Mouse (Mus musculus): ENCODE data around the gene Nek9. TPM values are rescaled to one million over a fixed set of nuclear protein-coding genes. Genes with fewer than 3 reads are reported as not detected.

The Nek9 gene
- polyA plus RNA-seq, 1 experiment from 2014 or later, result 16.4 TPM

GRCm38 (mm10) chr12:85276273-85276672 lies 62.9 kb downstream of the Nek9 start:
- Histone ChIP-seq H3K4me1 (replicated peaks) (peaks cover 8% of the 10 kb centered on the region), H3K9ac (no peak overlapping the region), H3K27ac (no peak overlapping the region), H3K36me3 (0 out of 2 replicates have a peak, but pooled peaks cover 4% of the 10 kb centered on the region), H3K27me3 (no peaks in the 10 kb centered on the region), H3K4me3 (no peak overlapping the region), H3K4me2 (no peak overlapping the region), H3K9me3 (replicated peaks) (no peaks in the 10 kb centered on the region)
- WGBS, result 79% methylated on average over 5 of the region's 5 CpGs
- ATAC-seq (replicated peaks; ENCODE audit: insufficient number of reproducible peaks, insufficient read depth, low FRiP score, low read depth), result no peak

GRCm38 (mm10) chr12:85273508-85273907 lies 65.7 kb downstream of the Nek9 start:
- Histone ChIP-seq H3K4me2 (no peak overlapping the region), H3K4me3 (no peak overlapping the region), H3K9me3 (replicated peaks) (no peaks in the 10 kb centered on the region), H3K36me3 (0 out of 2 replicates have a peak, but pooled peaks cover 4% of the 10 kb centered on the region), H3K27me3 (no peaks in the 10 kb centered on the region), H3K9ac (no peak overlapping the region), H3K27ac (no peak overlapping the region), H3K4me1 (replicated peaks) (0 out of 2 replicates have a peak, but pooled peaks cover 2% of the 10 kb centered on the region)
- 45% methylated on average over 10 of the region's 10 CpGs for WGBS
- no peak for ATAC-seq (replicated peaks; ENCODE audit: insufficient number of reproducible peaks, insufficient read depth, low FRiP score, low read depth)

DNA sequence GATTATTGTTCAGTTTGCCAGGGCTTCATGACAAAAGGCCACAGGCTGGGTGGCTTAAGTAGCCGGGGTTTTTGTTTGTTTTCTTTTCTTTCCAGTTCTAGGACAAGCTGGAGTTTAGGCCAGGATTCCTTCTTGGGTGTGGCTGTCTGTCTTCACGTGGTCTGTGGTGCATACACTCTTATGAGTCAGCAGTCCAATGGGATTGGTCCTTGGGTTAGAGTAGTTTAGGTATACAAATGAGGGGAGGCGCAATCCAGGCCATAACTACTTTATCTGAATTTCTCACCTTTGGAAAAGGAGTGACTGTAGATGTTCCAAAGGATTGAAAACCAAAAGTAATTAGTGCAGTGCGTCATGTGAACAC lies 67.3 kb downstream of the Nek9 start:
- Histone ChIP-seq H3K9me3 (replicated peaks) (no peaks in the 10 kb centered on the region), H3K9ac (no peak overlapping the region), H3K4me2 (no peak overlapping the region), H3K4me3 (no peak overlapping the region), H3K4me1 (replicated peaks) (0 out of 2 replicates have a peak, but pooled peaks cover 2% of the 10 kb centered on the region), H3K27ac (no peak overlapping the region), H3K36me3 (0 out of 2 replicates have a peak, but pooled peaks cover 4% of the 10 kb centered on the region), H3K27me3 (no peaks in the 10 kb centered on the region)
- ATAC-seq (replicated peaks; ENCODE audit: insufficient number of reproducible peaks, insufficient read depth, low FRiP score, low read depth), result no peak
- WGBS, result 70% methylated on average over 4 of the region's 4 CpGs

DNA sequence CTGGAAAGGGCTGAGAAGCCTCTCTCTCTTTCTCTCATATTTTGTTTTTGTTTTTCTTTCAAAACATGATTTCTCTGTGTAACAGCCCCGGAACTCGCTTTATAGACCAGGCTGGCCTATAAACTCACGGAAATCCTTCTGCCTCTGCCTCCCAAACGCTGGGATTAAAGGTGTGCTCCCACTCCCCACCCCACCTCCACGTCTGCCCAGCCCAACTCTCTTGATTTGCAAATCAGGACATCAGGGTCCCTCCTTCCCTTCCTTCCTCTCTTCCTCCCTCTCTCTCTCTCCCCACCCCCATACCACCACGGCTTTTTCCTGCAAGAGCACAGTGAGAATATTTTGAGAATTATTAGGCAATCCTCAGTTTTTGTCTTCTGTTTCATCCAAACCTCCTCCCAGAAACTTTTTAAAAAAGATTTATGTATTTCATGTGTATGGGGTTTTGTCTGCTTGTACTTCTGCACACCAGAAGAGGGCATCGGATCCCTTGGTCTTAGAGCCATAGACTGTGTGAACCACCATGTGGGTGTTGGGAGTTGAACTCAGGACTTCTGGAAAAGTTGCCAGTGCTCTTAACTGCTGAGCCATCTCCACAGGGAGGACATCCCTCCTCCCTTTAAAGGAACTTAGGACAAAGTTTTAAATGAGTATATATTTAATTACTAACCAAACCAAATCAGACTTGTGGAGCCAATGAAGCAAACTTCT lies 67.9 kb downstream of the Nek9 start:
- 0 out of 2 replicates have a peak, but pooled peaks cover 2% of the 10 kb centered on the region for H3K4me1 ChIP-seq (replicated peaks)
- WGBS, result 68% methylated on average over 7 of the region's 7 CpGs
- H3K36me3 ChIP-seq, result 0 out of 2 replicates have a peak, but pooled peaks cover 4% of the 10 kb centered on the region
- H3K9ac ChIP-seq, result no peak overlapping the region
- no peak overlapping the region for H3K4me3 ChIP-seq
- H3K27me3 ChIP-seq, result no peaks in the 10 kb centered on the region
- H3K4me2 ChIP-seq, result peak overlapping the region; percentile 73; the same call in 1 of the 2 replicates
- H3K27ac ChIP-seq, result no peak overlapping the region
- no peaks in the 10 kb centered on the region for H3K9me3 ChIP-seq (replicated peaks)
- no peak for ATAC-seq (replicated peaks; ENCODE audit: insufficient number of reproducible peaks, insufficient read depth, low FRiP score, low read depth)

DNA sequence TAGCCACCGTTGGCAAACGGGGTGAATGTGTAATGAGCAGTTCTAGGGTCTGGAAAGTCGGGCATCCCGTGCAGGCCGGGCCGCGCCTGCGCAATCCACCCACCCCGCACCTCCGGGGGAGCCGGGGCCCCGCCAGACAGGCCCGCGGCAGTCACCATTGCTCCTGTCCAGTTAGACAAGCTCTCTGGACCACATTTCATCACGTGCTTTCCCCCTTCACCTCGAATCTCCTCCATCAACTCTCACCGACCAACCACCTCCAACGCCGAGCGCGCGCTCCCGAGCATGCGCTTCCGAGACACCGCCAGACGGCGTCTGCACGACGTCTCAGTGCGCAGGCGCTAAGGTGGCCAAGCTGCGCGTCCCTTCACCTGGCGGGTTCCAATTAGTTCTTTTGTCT lies 68.8 kb downstream of the Nek9 start, which contains the start of gene Mlh3:
Gene Mlh3, minus strand, starts transcription at position 281 of the 400 bp plus-strand sequence.
- WGBS, result 1% methylated on average over 35 of the region's 35 CpGs
- peak within 1 kb of the TSS; percentile 73 for H3K4me2 ChIP-seq
- peak within 1 kb of the TSS; percentile 71 for H3K4me3 ChIP-seq
- peak; percentile 86 for ATAC-seq (replicated peaks; ENCODE audit: insufficient number of reproducible peaks, insufficient read depth, low FRiP score, low read depth)
- H3K4me1 ChIP-seq (replicated peaks), result 0 out of 2 replicates have a peak, but pooled peaks cover 2% of the 10 kb centered on the region
- H3K9ac ChIP-seq, result peak within 1 kb of the TSS; percentile 68
- no peaks in the 10 kb centered on the region for H3K9me3 ChIP-seq (replicated peaks)
- H3K27me3 ChIP-seq, result no peaks in the 10 kb centered on the region
- H3K27ac ChIP-seq, result peak within 1 kb of the TSS; percentile 71
- 0 out of 2 replicates have a peak, but pooled peaks cover 4% of the 10 kb centered on the region for H3K36me3 ChIP-seq

DNA sequence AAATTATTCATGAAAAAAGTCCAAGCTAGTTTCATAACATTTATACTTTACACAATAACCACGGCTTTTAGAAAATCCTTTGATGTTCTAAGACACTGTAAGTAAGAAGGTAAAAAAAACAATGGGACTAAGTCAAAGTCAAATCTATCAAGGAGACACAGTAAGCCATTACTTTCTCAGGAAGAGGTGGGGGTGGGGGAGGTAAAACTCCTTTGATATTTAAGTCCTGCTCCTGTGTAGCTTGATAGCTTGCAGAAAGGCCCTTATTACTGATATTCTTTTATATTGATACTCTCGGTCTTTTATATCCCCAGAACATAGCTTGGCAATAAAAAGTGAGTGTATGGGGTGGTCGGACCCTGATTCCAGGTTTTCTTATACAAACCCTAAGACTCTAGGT lies 69.3 kb downstream of the Nek9 start:
- no peak for ATAC-seq (replicated peaks; ENCODE audit: insufficient number of reproducible peaks, insufficient read depth, low FRiP score, low read depth)
- Histone ChIP-seq H3K4me3 (peak overlapping the region; percentile 71), H3K36me3 (0 out of 2 replicates have a peak, but pooled peaks cover 4% of the 10 kb centered on the region), H3K9me3 (replicated peaks) (no peaks in the 10 kb centered on the region), H3K9ac (peak overlapping the region; percentile 68), H3K27ac (peak overlapping the region; percentile 71), H3K4me2 (peak overlapping the region; percentile 73), H3K27me3 (no peaks in the 10 kb centered on the region), H3K4me1 (replicated peaks) (peaks cover 5% of the 10 kb centered on the region; the same call in 1 of the 2 replicates)
- WGBS, result 60% methylated on average over 3 of the region's 3 CpGs

GRCm38 (mm10) chr12:85266248-85266647 lies 72.9 kb downstream of the Nek9 start:
- no peak for ATAC-seq (replicated peaks; ENCODE audit: insufficient number of reproducible peaks, insufficient read depth, low FRiP score, low read depth)
- WGBS, result 78% methylated on average over 3 of the region's 3 CpGs
- Histone ChIP-seq H3K36me3 (no peaks in the 10 kb centered on the region), H3K9ac (no peak overlapping the region), H3K9me3 (replicated peaks) (no peaks in the 10 kb centered on the region), H3K4me2 (no peak overlapping the region), H3K27ac (no peak overlapping the region), H3K4me3 (no peak overlapping the region), H3K4me1 (replicated peaks) (peaks cover 8% of the 10 kb centered on the region), H3K27me3 (no peaks in the 10 kb centered on the region)

DNA sequence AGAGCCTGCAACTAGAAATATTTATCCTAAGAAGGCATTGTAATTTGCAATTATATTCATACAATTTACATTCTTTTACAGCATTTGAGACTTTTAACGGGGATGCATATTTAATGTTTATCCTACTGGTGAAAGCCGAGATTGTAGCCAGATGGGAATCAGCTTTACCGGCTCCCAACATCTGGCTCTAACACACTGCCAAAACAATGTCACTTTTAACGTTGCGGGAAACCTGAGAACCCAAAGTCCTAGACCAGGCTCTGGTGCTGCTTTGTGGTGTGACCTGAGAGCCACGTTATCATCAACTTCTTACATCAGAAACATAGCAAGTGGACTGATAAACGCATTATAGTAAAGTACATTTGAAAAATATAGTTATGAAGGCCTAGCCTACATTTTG lies 74.2 kb downstream of the Nek9 start:
- no peak overlapping the region for H3K27ac ChIP-seq
- no peak for ATAC-seq (replicated peaks; ENCODE audit: insufficient number of reproducible peaks, insufficient read depth, low FRiP score, low read depth)
- H3K9me3 ChIP-seq (replicated peaks), result no peaks in the 10 kb centered on the region
- no peaks in the 10 kb centered on the region for H3K27me3 ChIP-seq
- WGBS, result 40% methylated on average over 7 of the region's 7 CpGs
- no peak overlapping the region for H3K9ac ChIP-seq
- no peak overlapping the region for H3K4me2 ChIP-seq
- H3K4me1 ChIP-seq (replicated peaks), result peaks cover 8% of the 10 kb centered on the region
- 0 out of 2 replicates have a peak, but pooled peaks cover 5% of the 10 kb centered on the region for H3K36me3 ChIP-seq
- no peak overlapping the region for H3K4me3 ChIP-seq

DNA sequence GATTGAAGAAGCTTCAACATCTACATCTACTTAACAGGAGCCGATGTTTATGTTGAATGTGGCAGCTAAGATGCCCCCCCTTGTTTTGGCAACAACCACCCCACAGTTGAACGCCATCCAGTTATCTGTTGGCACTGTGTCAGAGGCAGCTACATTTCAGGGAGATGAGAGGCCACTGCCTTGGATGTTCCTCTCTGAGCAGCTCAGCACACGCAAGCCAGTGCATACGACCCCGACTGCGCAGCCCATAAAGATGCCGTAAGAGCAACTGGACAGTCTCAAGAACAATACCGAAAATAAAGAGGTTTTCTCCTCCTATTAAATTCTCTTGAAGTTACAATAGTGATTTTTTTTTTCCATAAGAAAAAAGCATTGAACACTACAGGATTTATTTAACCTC lies 74.6 kb downstream of the Nek9 start:
- no peak overlapping the region for H3K4me3 ChIP-seq
- H3K9ac ChIP-seq, result no peak overlapping the region
- 61% methylated on average over 8 of the region's 8 CpGs for WGBS
- no peak overlapping the region for H3K4me2 ChIP-seq
- H3K9me3 ChIP-seq (replicated peaks), result no peaks in the 10 kb centered on the region
- H3K27ac ChIP-seq, result no peak overlapping the region
- H3K27me3 ChIP-seq, result no peaks in the 10 kb centered on the region
- peaks cover 7% of the 10 kb centered on the region for H3K4me1 ChIP-seq (replicated peaks)
- ATAC-seq (replicated peaks; ENCODE audit: insufficient number of reproducible peaks, insufficient read depth, low FRiP score, low read depth), result no peak
- 0 out of 2 replicates have a peak, but pooled peaks cover 5% of the 10 kb centered on the region for H3K36me3 ChIP-seq

DNA sequence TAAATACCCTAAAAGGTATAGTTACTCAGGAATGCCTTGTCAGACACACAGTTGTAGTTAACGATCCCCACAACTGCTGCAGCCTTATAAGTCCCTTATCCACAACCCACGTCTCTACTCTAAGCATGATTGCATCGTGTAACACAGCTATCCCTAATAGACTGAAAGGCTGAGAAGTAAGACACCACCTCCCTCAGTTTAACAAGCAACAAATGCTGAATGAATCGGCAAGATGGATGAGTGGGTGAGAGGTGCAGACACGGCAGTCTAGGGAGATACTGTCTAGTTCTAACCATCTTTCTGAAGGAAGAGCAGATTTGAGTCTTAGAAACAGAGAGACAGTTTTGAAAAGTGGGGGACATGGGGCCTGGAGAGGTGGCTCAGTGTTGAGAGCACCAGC lies 76.0 kb downstream of the Nek9 start:
- Histone ChIP-seq H3K9ac (no peak overlapping the region), H3K9me3 (replicated peaks) (no peaks in the 10 kb centered on the region), H3K4me1 (replicated peaks) (peaks cover 7% of the 10 kb centered on the region), H3K27ac (no peak overlapping the region), H3K36me3 (peaks cover 5% of the 10 kb centered on the region; the same call in 1 of the 2 replicates), H3K4me2 (no peak overlapping the region), H3K27me3 (no peaks in the 10 kb centered on the region), H3K4me3 (no peak overlapping the region)
- 73% methylated on average over 5 of the region's 5 CpGs for WGBS
- no peak for ATAC-seq (replicated peaks; ENCODE audit: insufficient number of reproducible peaks, insufficient read depth, low FRiP score, low read depth)

DNA sequence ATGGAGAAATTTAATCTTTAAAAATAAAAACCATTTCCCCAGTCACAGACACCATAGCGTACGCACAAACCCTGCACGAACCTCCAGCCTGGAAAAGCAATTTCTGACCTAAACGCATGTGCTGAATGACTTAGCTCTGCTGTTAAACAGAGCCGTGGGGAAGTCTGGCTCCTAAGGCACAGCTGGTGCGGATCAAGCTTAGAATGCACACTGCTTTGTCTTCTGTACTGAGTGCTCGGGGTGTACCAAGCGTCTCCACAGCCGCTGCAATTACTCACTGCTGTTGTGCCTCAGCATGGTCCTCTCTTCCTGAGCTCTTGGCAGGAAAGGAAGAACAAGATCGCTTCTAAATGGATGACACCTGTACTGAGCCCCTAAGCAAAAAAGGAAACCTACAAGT lies 76.7 kb downstream of the Nek9 start:
- Histone ChIP-seq H3K4me3 (no peak overlapping the region), H3K27me3 (no peaks in the 10 kb centered on the region), H3K4me2 (no peak overlapping the region), H3K9me3 (replicated peaks) (no peaks in the 10 kb centered on the region), H3K27ac (no peak overlapping the region), H3K36me3 (peaks cover 5% of the 10 kb centered on the region; the same call in 1 of the 2 replicates), H3K9ac (no peak overlapping the region), H3K4me1 (replicated peaks) (peaks cover 7% of the 10 kb centered on the region)
- no peak for ATAC-seq (replicated peaks; ENCODE audit: insufficient number of reproducible peaks, insufficient read depth, low FRiP score, low read depth)
- WGBS, result 64% methylated on average over 10 of the region's 10 CpGs

All from heart, embryonic 15.5 days (tissue).